Mouse (Mus musculus) lung, embryonic 16.5 days (tissue): Measurements from ENCODE around the gene Wee1. TPM values are rescaled to one million over a fixed set of nuclear protein-coding genes. Genes with fewer than 3 reads are reported as not detected.
"Not testable (repeated sequence)": the region's sequence is repeated elsewhere in the genome, so short reads cannot be mapped to it uniquely, and the experiment has no call there.

Source experiments
- ATAC-seq: fragments of 200-750 bp; cut with Nextera tagmentation; 2 replicates; pipeline ENCODE4 v1.8.0; 2017; ENCODE audit warnings: low read depth, mild to moderate bottlenecking, moderate library complexity
- H3K27ac ChIP-seq: fragments of 300-500 bp; sonication (generic); 2 replicates; pipeline ENCODE4 v1.5.1; 2014; ENCODE audit warnings: mild to moderate bottlenecking, control low read depth, low read length
- H3K27me3 ChIP-seq: fragments of 300-500 bp; sonication (generic); 2 replicates; pipeline ENCODE4 v1.6.1; 2014; ENCODE audit warnings: low read depth, low read length, mixed read lengths; ENCODE audit not compliant: control insufficient read depth, insufficient read depth
- H3K36me3 ChIP-seq: fragments of 300-500 bp; sonication (generic); 2 replicates; pipeline ENCODE4 v1.6.1; 2014; ENCODE audit warnings: low read length; ENCODE audit not compliant: control insufficient read depth, insufficient read depth
- H3K4me1 ChIP-seq: fragments of 300-500 bp; sonication (generic); replicated peaks from 2 replicates; pipeline ENCODE4 v1.6.1; 2014; ENCODE audit warnings: low read length, mixed read lengths; ENCODE audit not compliant: control insufficient read depth, insufficient read depth
- H3K4me2 ChIP-seq: fragments of 300-500 bp; sonication (generic); 2 replicates; pipeline ENCODE4 v1.6.1; 2014; ENCODE audit warnings: low read depth, low read length, control low read depth
- H3K4me3 ChIP-seq: fragments of 300-500 bp; sonication (generic); 2 replicates; pipeline ENCODE4 v1.5.1; 2014; ENCODE audit warnings: mild to moderate bottlenecking, low read length, control low read depth
- H3K9ac ChIP-seq: fragments of 300-500 bp; sonication (generic); 2 replicates; pipeline ENCODE4 v1.6.1; 2014; ENCODE audit warnings: low read length, control low read depth
- H3K9me3 ChIP-seq: fragments of 300-500 bp; sonication (generic); 2 replicates; pipeline ENCODE4 v1.6.1; 2016; ENCODE audit warnings: low read length; ENCODE audit not compliant: control insufficient read depth
- WGBS: fragments of 180-500 bp; shearing (Covaris S2); extraction: QIAGEN DNeasy Blood & Tissue Kit; methylation state at CpG from one replicate; pipeline ENCODE4 v1.1.7; 2014; 5-methylcytosine and 5-hydroxymethylcytosine counted together
- polyA plus RNA-seq: library from polyadenylated mRNA; unstranded; fragments of >200 nt; fragmentation: Nextera tagmentation; extraction: Ambion mirVana; gene quantifications from 2 replicates; pipeline ENCODE4 v1.2.1, GENCODE M21; 2015

The Wee1 gene
- polyA plus RNA-seq, 1 experiment from 2014 or later: 24.3 TPM

- WGBS: 33% methylated on average over 6 of the region's 6 CpGs
- Histone ChIP-seq H3K36me3 (no peaks in the 10 kb centered on the region), H3K9ac (no peak overlapping the region), H3K27me3 (no peaks in the 10 kb centered on the region), H3K4me1 (no peaks in the 10 kb centered on the region; the same call in 1 of the 2 replicates), H3K9me3 (no peaks in the 10 kb centered on the region), H3K4me3 (no peak overlapping the region), H3K27ac (peak overlapping the region; percentile 87), H3K4me2 (0 out of 2 replicates have a peak overlapping the region, but pooled peaks have one; percentile 2)
- ATAC-seq: 0 out of 2 replicates have a peak, but pooled peaks have one; percentile 34
Observed at GRCm38 (mm10) chr7:110100854-110101253, 21.0 kb upstream of the Wee1 start.

GRCm38 (mm10) chr7:110101266-110101665 is 20.6 kb upstream of the Wee1 start:
- WGBS: 46% methylated on average over 5 of the region's 5 CpGs
- Histone ChIP-seq H3K4me3 (no peak overlapping the region), H3K4me2 (0 out of 2 replicates have a peak overlapping the region, but pooled peaks have one; percentile 2), H3K9ac (no peak overlapping the region), H3K36me3 (no peaks in the 10 kb centered on the region), H3K4me1 (no peaks in the 10 kb centered on the region; the same call in 1 of the 2 replicates), H3K9me3 (no peaks in the 10 kb centered on the region), H3K27me3 (no peaks in the 10 kb centered on the region), H3K27ac (peak overlapping the region; percentile 87)
- 0 out of 2 replicates have a peak, but pooled peaks have one; percentile 53 for ATAC-seq

- H3K36me3 ChIP-seq: no peaks in the 10 kb centered on the region
- H3K9me3 ChIP-seq: no peaks in the 10 kb centered on the region
- H3K27ac ChIP-seq: no peak overlapping the region
- ATAC-seq: no peak
- 78% methylated on average over 5 of the region's 5 CpGs for WGBS
- no peaks in the 10 kb centered on the region for H3K27me3 ChIP-seq
- peaks cover 14% of the 10 kb centered on the region for H3K4me1 ChIP-seq
- H3K9ac ChIP-seq: no peak overlapping the region
- no peak overlapping the region for H3K4me2 ChIP-seq
- H3K4me3 ChIP-seq: no peak overlapping the region
Observed at GRCm38 (mm10) chr7:110105041-110105440, 16.8 kb upstream of the Wee1 start.

GRCm38 (mm10) chr7:110106633-110107032 is 15.2 kb upstream of the Wee1 start:
- Histone ChIP-seq H3K36me3 (no peaks in the 10 kb centered on the region), H3K27ac (no peak overlapping the region), H3K9me3 (no peaks in the 10 kb centered on the region), H3K4me1 (peaks cover 17% of the 10 kb centered on the region), H3K27me3 (no peaks in the 10 kb centered on the region), H3K9ac (no peak overlapping the region), H3K4me2 (no peak overlapping the region), H3K4me3 (no peak overlapping the region)
- 40% methylated on average over 3 of the region's 3 CpGs for WGBS
- ATAC-seq: no peak

GRCm38 (mm10) chr7:110108524-110108923 is 13.3 kb upstream of the Wee1 start:
- H3K27ac ChIP-seq, H3K27me3 ChIP-seq, H3K9me3 ChIP-seq, H3K4me3 ChIP-seq, ATAC-seq, H3K36me3 ChIP-seq, H3K4me2 ChIP-seq: not testable (repeated sequence)
- peak overlapping the region; percentile 33; the same call in 1 of the 2 replicates for H3K9ac ChIP-seq
- H3K4me1 ChIP-seq: peaks cover 17% of the 10 kb centered on the region
- WGBS: 81% methylated on average over 3 of the region's 3 CpGs

GRCm38 (mm10) chr7:110108967-110109610 is 12.8 kb upstream of the Wee1 start:
- H3K36me3 ChIP-seq: no peaks in the 10 kb centered on the region
- H3K9ac ChIP-seq: peak overlapping the region; percentile 33
- 8% methylated on average over 11 of the region's 11 CpGs for WGBS
- ATAC-seq: peak; percentile 67
- H3K9me3 ChIP-seq: no peaks in the 10 kb centered on the region
- H3K4me1 ChIP-seq: peaks cover 17% of the 10 kb centered on the region
- H3K4me2 ChIP-seq: peak overlapping the region; percentile 37
- no peaks in the 10 kb centered on the region for H3K27me3 ChIP-seq
- peak overlapping the region; percentile 47 for H3K27ac ChIP-seq
- 0 out of 2 replicates have a peak overlapping the region, but pooled peaks have one; percentile 8 for H3K4me3 ChIP-seq

GRCm38 (mm10) chr7:110110061-110110656 is 11.7 kb upstream of the Wee1 start:
- Histone ChIP-seq H3K4me2 (no peak overlapping the region), H3K9me3 (no peaks in the 10 kb centered on the region), H3K4me1 (peaks cover 17% of the 10 kb centered on the region), H3K36me3 (no peaks in the 10 kb centered on the region), H3K27me3 (no peaks in the 10 kb centered on the region), H3K27ac (peak overlapping the region; percentile 39; the same call in 1 of the 2 replicates), H3K4me3 (no peak overlapping the region), H3K9ac (peak overlapping the region; percentile 11; the same call in 1 of the 2 replicates)
- no peak for ATAC-seq
- WGBS: 19% methylated on average over 4 of the region's 4 CpGs

GRCm38 (mm10) chr7:110114699-110115098 is 7.1 kb upstream of the Wee1 start:
- H3K27me3 ChIP-seq: no peaks in the 10 kb centered on the region
- H3K4me1 ChIP-seq: peaks cover 10% of the 10 kb centered on the region; the same call in 1 of the 2 replicates
- no peak overlapping the region for H3K4me2 ChIP-seq
- H3K4me3 ChIP-seq: no peak overlapping the region
- no peak overlapping the region for H3K27ac ChIP-seq
- ATAC-seq: no peak
- no peaks in the 10 kb centered on the region for H3K9me3 ChIP-seq
- no peaks in the 10 kb centered on the region for H3K36me3 ChIP-seq
- 38% methylated on average over 5 of the region's 5 CpGs for WGBS
- H3K9ac ChIP-seq: no peak overlapping the region

GRCm38 (mm10) chr7:110116731-110117291 is 5.0 kb upstream of the Wee1 start:
- no peaks in the 10 kb centered on the region for H3K27me3 ChIP-seq
- no peaks in the 10 kb centered on the region for H3K9me3 ChIP-seq
- peak overlapping the region; percentile 39 for H3K27ac ChIP-seq
- no peak for ATAC-seq
- H3K9ac ChIP-seq: no peak overlapping the region
- no peaks in the 10 kb centered on the region for H3K36me3 ChIP-seq
- no peak overlapping the region for H3K4me2 ChIP-seq
- no peak overlapping the region for H3K4me3 ChIP-seq
- 35% methylated on average over 1 of the region's 1 CpGs for WGBS
- H3K4me1 ChIP-seq: peaks cover 4% of the 10 kb centered on the region; the same call in 1 of the 2 replicates
